Mouse (Mus musculus): ENCODE results near the gene H2-Eb1.

The H2-Eb1 gene

DNA sequence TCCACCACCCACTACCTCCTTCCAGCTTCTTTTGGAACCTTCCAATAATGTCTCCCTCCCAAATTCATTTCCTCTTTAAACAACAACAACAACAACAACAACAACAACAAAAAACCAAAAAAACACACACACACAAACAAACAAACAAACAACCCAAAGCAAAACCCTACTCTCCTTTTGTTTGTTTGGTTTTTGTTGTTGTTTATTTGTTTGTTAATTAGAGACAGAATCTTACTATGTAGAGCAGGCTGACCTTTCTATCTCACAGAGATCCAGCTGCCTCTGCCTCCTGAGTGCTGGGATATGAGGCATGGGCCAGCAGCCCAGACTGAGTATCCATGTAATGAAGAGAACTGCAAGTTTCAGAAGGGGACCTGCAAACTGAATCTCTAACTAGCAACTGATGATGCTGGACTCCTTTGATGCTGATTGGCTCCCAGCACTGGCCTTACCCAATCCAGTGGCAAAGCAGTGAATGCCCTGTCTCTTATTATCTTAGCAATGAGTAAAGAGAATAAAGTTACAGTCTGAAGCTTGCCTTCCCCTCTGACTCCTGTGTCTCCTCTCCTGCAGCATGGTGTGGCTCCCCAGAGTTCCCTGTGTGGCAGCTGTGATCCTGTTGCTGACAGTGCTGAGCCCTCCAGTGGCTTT lies at the start of gene H2-Eb1:
TSS of gene H2-Eb1 (plus strand) at position 488 of the 651 bp plus-strand sequence.
- DNase-seq (ENCODE audit: low read depth, low spot score), result peak; percentile 60

DNA sequence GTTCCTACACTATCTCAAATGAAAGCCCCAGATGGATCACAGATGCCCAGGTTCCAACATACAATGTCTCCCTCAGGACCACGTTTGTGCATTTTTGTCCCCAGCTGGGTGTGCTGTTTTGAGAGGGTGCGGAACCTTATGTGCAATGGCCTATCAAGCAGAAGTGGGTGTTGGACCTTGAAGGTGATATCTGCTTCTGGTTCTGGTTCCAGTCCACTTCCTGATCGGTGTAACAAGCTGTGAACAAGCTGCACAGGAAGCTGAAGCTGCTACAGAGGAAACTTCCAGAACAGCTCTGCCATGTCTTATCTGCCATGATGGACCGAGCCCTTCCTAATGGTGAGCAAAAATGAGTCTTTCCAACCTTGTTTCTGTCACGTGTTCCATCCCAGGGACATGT lies 49.2 kb upstream of the H2-Eb1 start:
- DNase-seq (ENCODE audit: low read depth, low spot score), result no peak

DNA sequence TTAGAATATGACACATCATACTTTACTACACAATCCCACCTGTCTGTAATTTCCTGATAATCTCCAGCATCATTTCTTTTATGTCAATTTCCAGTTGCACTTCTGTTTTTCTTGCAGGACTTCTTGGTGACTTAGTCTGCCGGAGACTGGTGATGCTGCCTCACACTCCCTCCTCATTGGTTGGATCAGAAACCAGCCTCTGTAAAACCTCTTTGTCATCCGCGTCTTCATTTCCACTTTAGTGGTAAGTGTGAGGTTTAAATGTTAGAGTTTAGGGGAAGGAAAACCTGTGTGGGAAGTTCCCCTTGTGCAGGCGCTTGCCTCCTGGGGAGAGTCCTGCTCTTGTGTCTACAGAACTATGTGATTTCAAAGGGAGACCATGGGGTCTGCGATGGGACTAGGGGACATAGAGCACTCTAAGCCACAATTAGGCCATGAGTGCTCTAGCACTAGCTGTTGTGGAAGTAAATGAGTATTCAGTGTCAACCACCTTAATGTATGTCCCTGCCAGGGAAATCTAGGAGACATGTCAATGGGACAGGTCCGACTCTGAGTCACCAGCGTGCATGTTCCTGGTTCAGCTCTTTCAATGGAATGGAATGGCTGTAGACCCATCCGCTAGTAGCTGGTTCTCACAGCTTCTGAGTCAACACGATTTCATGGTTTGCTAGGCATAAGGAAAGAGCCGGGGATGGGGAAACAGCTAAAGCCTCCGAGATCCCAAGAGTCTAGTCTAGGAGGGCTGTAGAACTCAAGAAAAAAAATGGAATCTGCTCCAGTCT lies 47.9 kb upstream of the H2-Eb1 start, which contains the start of gene H2-Ab1:
TSS of gene H2-Ab1 (plus strand) at position 96 of the 782 bp plus-strand sequence.
- DNase-seq (ENCODE audit: low read depth, low spot score), result no peak

DNA sequence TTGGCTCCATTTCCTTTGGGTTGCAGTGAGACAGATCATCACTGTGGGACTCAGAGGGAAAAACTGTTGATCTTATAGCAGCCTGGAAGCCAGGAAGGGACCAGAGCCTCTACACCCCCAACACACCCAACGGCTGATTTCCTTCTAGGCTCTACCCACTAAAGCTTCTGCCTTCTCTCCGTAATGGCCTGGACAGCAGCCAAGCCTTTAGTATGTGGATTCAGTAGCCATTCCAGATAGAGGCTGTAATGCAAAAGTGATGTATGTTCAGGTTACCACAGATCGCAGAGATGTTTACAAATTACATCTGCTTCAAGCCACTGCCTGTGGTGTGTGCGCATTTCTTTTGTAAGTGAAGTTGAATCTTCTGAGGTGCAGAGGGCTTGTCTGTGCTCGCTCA lies 45.1 kb upstream of the H2-Eb1 start:
- DNase-seq (ENCODE audit: low read depth, low spot score), result no peak

DNA sequence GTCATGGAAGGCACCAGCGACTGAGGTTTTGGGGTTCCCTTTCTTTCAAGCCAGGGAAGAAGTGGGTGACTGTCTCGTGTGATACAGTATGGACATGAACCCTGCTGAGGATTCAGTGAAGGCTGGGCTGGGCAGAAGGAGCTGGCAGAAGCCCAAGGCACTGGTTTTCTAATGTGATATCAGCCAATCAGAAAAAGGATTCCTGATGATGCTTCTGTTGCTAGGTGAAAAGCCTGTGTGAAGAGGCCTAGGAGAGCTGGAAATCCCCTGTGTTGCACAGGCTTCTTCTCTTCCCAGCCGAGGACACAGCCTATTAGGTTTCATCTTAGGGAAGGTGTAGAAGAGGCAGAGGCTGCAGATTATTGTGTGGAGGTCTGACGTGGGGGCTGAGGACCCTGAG lies 44.2 kb upstream of the H2-Eb1 start:
- peak; percentile 79 for DNase-seq (ENCODE audit: low read depth, low spot score)

DNA sequence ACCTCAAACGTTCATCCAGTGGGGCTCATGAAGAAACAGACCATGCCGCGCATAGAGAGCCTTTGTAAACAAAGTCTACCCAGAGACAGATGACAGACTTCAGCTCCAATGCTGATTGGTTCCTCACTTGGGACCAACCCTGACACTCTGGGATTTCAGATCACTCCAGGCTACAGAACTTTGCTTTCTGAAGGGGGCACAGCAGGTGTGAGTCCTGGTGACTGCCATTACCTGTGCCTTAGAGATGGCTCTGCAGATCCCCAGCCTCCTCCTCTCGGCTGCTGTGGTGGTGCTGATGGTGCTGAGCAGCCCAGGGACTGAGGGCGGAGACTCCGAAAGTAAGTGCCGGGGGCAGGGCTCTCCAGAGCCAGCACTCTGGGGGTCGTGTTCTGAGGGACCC lies 42.6 kb upstream of the H2-Eb1 start:
- peak; percentile 81 for DNase-seq (ENCODE audit: low read depth, low spot score)

DNA sequence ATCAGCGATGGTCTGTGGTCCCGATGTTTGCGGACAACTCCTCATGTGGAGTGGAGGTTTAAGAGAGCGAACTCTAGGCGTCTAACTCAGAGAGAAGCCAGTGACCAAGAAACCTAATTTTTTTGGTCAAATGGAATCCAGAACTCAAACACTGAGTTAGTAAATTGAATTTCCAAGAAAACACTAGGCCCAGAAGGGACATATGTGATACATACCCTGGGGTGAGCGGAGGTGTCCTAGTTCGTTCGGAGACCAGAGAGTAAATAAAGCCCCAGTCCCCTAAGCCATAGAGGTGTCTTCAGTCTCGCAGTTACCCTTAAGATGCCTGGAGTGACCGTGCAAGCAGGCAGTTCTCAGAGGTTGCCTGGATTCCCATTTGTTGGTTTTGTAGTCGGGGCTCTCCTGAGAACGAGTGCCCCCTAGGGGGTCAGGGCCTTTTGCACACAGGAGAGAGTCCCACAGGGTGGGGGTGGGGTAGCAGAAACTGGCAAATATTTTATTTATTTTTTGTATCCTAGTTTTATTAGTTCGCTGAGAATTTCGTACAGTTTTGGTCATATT lies 41.8 kb upstream of the H2-Eb1 start:
- DNase-seq (ENCODE audit: low read depth, low spot score), result no peak

DNA sequence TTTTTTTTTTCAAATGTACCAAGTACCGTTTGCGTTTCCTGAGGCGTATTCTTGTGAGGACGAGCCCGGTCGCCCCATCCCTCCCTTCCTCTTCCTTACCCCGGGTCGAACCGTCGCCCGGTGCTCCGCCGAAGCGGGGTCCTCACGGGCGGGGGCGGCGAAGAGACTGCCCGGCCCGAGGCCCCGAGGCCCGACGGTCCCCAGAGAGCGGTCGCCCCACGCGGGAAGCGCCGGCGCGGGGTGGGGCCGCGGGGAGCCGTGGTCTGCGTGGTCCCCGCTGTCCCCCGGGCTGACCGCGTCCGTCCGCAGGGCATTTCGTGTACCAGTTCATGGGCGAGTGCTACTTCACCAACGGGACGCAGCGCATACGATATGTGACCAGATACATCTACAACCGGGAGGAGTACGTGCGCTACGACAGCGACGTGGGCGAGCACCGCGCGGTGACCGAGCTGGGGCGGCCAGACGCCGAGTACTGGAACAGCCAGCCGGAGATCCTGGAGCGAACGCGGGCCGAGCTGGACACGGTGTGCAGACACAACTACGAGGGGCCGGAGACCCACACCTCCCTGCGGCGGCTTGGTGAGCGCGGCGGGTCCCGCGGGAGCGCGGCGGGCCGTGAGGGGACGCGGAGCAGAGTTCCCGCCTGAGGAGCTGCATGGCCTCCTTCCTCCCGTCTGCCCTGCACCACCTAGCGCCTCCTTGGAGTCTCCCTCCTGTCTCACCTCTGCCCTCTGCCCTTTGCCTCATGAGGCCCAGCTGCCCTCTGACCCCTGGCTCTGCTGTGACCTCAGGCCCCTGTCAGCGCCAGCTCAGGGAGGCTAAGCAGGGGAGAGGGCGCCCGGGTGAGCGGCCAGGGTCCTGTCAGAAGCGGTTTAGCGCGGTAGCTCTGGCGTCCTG lies 41.0 kb upstream of the H2-Eb1 start:
- no peak for DNase-seq (ENCODE audit: low read depth, low spot score)

DNA sequence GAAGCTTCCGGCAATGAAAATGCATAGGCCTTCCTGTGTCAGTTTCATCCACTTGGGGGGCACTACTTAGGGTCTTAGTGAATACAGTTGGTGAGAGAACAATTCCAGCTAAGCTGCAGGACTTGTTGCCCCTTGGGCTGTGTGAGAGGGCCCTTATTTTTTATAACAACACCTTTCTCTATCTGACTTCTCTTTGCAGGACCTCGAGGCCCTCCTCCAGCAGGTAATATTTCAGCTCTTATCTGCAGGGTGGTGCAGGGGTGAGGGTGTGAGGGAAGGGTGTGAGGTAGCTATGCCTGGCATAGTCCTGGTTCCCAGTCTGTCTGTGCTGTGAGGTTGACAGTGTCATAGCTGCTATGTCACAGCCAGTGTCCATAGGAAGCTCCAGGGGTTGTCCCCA lies 37.4 kb upstream of the H2-Eb1 start:
- DNase-seq (ENCODE audit: low read depth, low spot score), result no peak

DNA sequence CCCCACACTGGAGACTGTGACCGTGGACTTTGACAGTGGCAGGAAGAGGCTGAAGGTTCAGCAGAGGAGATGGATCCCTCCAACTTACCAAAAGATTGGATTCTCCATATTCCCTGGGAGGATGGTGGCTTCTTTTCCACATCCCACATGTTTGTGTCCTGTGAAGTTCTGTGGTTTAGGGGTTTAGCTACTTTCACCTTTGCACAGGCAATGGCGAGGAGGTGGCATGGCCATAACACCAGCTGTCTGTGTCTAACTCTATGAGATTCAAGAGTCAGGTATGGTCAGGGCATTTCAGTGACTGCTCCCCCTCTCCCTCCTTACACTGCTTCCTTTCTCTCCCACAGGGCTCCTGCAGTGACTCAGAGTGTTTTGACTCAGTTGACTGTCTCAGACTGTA lies 36.9 kb upstream of the H2-Eb1 start:
- no peak for DNase-seq (ENCODE audit: low read depth, low spot score)

DNA sequence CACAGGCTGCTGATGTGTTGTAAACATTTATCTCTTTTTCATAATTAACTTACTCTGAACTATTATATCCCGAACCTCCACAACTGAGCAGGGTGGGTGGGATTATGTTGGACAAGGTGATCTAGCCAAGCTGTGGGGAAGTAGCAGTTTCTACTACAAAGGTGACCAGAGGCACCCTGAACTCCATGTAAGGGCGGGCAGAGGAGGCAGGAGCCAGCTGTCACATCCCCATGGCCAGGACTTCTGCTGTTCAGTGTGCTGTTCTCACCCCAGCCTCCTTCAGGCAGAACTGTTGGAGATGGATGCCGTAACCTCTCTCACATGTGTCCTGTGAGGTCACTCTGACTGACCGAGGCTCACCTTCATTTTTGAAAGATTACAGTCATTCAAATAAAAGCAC lies 35.9 kb upstream of the H2-Eb1 start:
- DNase-seq (ENCODE audit: low read depth, low spot score), result no peak

DNA sequence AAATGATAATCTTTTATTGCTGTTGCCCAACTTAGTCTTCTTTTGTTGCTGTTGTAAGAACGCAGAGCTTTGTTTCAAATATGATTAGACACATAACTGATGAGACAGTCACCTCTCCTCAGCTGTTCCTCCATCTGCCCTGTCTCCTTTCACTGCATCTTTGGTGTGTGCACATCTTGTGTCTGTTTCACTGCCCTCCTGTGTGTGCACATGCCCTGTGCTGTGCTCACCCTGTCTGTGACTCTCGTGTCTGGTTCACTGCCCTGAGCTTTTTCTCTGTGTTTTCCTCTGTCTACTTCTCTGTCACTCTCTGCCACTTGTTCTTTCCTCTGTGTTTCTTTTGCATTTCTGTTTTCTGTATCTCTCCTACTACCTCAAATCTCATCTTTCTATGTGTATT lies 35.4 kb upstream of the H2-Eb1 start:
- DNase-seq (ENCODE audit: low read depth, low spot score), result no peak

DNA sequence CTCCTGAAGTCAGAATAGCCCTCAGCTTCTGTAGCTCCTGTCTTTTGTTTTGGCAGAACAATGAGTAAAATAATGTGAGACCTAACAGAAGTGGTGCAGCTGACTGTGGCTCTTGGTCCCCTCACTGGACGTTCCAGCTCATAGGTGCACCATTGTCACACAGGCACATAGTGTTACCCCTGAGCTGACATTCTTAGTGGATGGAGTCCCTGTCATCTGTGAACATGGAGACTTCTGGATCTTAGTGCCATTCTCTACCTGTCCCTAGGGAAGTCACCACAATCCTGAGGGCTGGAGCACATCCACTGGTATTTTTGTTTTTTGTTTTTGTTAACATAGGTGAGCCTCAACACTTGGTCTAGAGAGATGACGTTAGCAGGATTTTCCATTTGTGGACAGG lies 34.7 kb upstream of the H2-Eb1 start:
- no peak for DNase-seq (ENCODE audit: low read depth, low spot score)

DNA sequence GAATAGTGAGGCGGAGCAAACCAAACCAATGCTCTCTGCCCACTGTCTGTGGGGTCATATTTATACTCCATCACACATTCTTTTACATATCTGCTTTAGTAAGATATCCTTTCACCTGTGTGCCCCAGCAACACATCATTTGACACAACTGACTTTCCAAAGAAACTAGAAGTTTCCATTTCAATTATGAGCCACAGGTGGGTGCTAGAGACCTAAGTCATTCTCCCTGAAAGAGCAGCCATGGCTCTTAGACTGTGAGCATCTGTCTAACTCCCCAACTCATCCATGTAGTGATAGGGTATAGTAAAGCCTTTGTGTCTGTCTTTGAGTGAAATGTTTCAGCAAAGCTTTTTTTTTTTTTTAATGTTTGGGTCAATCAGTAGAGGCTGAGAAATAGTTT lies 33.6 kb upstream of the H2-Eb1 start:
- DNase-seq (ENCODE audit: low read depth, low spot score), result no peak

DNA sequence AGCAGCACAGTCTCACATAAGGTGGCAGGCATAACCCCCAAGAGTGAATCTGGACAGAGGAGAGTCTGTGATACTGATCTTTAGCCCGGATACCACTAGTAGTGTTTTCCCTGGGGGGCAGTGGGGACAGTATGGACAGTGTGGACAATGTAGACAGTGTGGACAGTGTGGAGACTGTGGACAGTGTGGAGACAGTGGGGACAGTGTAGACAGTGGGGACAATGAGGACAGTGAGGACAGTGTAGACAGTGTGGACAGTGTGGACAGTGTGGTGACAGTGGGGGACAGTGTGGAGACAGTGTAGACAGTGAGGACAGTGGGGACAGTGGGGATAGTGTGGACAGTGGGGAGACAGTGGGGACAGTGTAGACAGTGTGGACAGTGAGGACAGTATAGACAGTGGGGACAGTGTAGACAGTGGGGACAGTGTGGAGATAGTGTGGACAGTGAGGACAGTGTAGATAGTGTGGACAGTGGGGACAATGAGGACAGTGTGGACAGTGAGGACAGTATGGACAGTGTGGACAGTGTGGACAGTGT lies 25.1 kb upstream of the H2-Eb1 start:
- no peak for DNase-seq (ENCODE audit: low read depth, low spot score)

DNA sequence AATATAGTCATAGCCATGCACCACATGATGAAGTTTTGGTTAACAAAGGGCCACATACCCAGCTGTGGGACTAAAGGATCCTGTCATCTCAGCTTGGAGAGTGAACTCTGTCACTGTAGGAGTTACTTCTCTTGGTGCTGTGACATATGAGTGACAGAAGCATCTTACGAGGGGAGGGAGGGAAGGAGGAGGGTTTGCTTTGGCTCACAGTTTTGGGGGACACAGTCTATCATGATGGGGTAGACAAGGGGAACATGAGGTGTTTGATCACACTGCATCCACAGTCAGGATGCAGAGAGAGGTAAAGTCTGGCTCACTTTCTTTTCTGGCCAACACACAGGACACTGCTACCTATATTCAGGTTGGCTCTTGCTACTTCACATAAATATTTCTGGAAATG lies 23.8 kb upstream of the H2-Eb1 start:
- no peak for DNase-seq (ENCODE audit: low read depth, low spot score)

DNA sequence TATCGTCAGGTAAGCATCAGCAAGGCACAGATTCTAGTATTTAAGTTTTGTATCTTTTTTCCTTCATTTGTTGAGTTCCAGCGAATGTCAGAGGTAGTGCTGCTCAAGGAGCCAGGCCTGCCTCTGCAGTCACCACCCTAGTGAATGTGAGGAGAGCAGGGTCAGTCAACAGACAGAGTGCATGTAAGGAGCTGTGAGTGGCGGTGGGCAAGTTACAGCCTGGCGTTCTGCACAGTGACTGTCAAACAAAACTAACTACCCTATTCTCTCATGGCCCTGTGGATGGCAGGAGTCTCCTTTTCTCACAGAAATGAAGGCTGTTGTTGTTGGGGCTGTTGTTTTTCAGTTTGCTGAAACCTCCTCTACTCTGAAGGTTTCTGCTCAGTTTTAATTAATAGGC lies 20.3 kb upstream of the H2-Eb1 start:
- DNase-seq (ENCODE audit: low read depth, low spot score), result no peak

DNA sequence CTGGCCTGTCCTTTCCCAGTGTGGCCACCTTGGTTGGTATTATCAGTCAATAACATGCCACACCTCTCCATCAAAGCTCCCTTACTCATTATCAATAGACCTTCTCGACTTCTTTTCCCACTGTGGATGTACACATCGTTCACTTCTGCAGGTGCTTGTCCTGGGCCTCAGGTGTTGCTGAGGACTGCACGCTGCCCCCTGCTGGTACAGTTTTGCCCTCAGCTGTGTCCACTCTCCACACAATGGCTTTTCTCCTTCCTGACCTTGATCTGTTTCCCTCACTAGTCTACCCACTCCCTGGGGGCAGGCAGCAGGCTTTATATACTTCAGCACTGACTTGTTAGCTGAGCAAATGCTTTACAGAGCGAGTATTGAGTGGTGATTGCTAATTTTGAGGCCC lies 19.8 kb upstream of the H2-Eb1 start:
- DNase-seq (ENCODE audit: low read depth, low spot score), result no peak

DNA sequence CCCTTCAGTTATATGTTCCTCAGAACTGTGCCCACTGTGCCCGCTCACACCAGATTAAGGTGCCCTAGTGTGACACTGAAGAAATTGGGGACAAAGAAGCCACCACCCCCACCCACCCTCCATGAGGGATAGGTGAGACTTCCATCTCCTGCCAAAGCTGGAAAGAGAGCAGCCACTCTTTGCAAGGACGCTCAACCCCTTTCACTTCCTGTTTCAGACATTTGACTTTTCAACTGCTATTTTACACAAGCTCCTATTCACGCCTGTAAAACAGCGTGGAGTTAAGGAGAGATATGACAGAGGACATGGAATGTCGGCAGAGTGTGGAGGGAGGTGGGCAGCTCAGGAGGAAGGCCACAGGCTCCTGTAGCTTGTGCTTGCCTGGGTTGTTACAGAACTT lies 19.2 kb upstream of the H2-Eb1 start:
- DNase-seq (ENCODE audit: low read depth, low spot score), result no peak

DNA sequence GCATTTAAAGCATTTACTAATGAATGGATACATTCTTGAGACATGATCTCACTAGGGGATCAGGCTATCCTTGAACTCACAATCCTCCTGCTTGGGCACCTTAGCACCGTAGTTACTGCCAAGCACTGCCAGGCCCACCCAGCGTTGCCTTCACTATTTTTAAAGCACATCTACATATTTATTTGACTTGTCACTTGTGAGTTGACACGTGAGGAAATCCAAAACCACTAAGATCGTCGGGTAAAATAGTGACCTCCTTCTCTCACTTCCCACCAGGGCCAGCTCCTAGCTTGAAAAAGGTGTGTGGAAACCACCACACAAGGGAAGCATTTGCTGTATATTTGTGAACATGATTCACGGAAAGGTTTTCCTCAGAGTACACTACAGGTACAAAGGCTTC lies 18.7 kb upstream of the H2-Eb1 start:
- no peak for DNase-seq (ENCODE audit: low read depth, low spot score)

DNA sequence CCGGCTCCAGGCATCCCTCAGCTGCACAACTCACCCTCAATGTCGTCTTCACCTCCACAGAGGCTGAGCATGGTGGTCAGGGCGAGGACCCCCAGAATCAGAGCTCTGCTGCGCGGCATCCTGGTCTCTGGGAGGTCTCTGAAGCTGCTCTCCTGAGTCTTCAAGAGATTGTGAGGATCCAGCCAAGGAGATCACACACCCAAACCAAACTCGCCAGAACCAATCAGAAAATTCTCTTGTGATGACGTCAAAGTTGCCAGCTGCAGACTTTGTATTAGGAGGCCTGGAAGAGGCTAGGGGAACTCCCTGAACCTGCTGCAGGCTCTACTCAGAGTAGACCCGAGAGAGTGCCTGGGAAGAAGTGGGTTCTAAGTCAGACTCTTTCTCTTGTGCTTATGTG lies 18.0 kb upstream of the H2-Eb1 start, which contains the start of gene H2-Aa:
TSS of gene H2-Aa (minus strand) at position 176 of the 400 bp plus-strand sequence.
- DNase-seq (ENCODE audit: low read depth, low spot score), result no peak

DNA sequence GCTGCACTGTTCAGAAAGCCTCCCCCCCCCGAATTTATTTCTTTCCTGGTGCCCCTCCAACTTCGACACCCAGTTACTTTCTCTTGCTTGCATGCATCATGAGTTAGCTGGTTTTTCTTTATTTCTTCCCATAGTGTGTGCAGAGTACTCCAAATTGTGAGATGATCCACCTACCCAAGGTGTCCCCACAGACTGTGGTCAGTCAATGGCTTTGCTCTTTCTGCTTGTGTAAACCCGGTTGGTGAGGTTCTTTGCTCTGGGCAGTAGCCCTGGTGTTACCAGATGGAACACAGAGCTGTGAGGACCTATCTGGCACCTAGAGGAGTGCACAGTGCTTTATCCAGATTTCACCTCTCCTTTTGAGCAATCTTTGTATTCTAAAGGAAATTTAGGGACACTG lies 17.5 kb upstream of the H2-Eb1 start:
- no peak for DNase-seq (ENCODE audit: low read depth, low spot score)
